Mouse (Mus musculus): ENCODE results near the gene Usp49. TPM values are rescaled to one million over a fixed set of nuclear protein-coding genes. Genes with fewer than 3 reads are reported as not detected.
"Not testable (repeated sequence)": the region's sequence is repeated elsewhere in the genome, so short reads cannot be mapped to it uniquely, and the experiment has no call there.

The Usp49 gene
- total and polyA plus RNA-seq, 3 experiments = 4.6 to 6.6 (median 4.8) TPM

GRCm38 (mm10) chr17:47648966-47649365 is 18.5 kb downstream of the Usp49 start:
- no peak for DNase-seq

GRCm38 (mm10) chr17:47651953-47652352 is 21.5 kb downstream of the Usp49 start:
- no peak for DNase-seq

GRCm38 (mm10) chr17:47654346-47654745 is 23.9 kb downstream of the Usp49 start:
- not testable (repeated sequence) for DNase-seq

GRCm38 (mm10) chr17:47655697-47656096 is 25.2 kb downstream of the Usp49 start:
- DNase-seq = no peak

DNA sequence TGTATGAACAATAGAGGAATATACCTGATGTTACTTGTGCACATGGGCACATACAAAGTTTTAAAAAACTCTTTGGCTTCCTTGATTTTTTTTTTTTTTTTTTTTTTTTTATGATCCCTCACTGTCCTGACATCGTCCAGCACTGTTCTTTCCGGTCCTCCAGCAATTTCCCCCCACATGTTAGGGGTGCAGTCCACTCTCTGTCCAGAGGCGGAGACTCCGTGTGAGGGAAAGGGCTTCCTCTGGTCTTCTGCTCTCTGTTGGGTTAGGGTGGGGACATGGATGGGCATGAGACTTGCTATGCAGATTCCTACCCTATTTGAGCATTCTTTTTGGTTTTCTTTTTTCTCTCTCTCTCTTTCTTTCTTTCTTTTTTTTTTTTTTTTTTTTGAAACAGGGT is 27.4 kb downstream of the Usp49 start:
- DNase-seq = no peak

GRCm38 (mm10) chr17:47658741-47659243 is 28.3 kb downstream of the Usp49 start:
- no peak for DNase-seq

GRCm38 (mm10) chr17:47663009-47663713 is 32.7 kb downstream of the Usp49 start:
- DNase-seq = no peak

GRCm38 (mm10) chr17:47664474-47664873 is 34.0 kb downstream of the Usp49 start:
- no peak for DNase-seq

DNA sequence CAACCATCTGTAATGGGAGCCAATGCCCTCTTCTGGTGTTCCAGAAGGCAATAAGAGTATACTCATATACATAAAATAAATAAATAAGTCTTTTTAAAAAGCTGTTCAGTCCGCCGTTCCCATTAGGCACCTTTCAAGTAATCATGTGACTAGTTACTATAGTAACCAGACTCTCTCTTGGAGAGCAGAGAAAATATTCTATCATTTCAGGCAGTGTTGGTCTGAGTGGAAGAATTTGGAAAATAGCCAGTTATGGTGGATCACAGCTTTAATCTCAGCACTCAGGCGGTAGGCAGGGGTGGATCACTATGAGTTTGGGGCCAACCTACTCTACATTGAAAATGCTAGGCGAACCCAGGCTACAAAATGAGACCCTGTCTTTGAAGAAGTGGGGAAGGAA is 38.7 kb downstream of the Usp49 start:
- DNase-seq = no peak

- no peak for DNase-seq
Observed at GRCm38 (mm10) chr17:47671988-47672310, 41.5 kb downstream of the Usp49 start.

DNA sequence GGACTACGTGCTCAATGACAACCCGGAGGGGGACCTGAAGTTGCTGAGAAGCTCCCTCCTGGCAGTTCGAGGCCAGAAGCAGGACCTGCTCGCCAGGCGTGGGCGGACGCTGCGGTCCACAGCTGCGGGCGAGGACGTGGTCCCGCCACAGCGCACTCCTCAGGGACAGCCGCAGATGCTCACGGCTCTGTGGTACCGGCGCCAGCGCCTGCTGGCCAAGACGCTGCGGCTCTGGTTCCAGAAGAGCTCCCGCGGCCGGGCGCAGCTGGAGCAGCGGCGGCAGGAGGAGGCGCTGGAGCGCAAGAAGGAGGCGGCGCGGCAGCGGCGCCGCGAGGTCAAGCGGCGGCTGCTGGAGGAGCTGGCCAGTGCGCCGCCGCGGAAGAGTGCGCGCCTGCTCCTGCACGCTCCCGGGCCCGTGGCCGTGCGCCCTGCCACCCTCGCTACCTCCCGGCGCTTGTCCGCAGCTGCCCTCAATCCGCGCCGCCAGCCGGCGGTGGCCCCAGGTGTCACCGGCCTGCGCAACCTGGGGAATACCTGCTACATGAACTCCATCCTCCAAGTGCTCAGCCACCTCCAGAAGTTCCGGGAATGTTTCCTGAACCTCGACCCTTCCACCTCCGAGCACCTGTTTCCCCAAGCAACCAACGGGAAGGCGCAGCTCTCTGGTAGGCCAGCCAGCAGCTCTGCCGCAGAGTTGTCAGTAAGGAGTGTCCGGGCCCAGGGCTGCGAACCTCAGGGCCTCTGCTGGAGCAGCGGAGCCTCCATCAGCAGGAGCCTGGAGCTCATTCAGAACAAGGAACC is 42.0 kb downstream of the Usp49 start:
- peak; percentile 85 for DNase-seq

- peak; percentile 64 for DNase-seq
Observed at GRCm38 (mm10) chr17:47676581-47676980, 46.1 kb downstream of the Usp49 start.

DNA sequence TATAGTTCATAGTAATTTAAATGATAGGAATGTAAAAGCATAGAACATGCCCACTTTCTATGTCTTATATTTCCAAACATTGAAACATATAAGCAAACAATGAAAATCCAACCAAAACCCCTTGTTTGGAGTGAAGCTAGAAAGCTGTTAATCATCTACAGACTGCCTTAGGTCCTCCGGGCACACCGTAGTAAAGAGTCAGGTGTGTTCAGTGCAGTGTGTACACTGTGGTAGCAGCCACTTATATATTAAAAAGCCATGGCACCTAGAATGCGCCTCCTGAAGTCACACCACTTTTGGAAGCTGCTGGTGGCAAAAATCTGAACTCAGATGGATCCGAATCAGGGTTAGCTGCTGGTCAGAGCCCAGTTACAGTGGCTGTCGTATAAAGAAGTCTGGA is 47.7 kb downstream of the Usp49 start:
- no peak for DNase-seq

DNA sequence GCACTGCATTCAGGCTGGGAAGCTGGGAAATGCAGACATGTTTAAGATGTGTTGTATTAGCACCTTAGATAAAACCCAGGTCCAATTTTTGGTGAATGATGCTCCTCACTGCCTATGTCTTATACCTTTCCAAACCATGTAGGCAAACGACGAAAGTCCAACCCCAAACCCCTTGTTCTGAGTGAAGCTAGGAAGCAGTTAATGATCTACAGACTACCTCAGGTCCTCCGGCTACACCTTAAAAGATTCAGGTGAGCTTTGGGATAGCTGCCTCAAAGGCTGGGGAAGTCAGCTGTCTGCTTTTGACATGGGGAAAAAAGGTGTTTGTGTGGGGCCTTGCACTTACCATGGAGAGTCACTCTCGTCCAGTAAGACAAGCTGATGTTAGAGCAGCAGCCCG is 48.2 kb downstream of the Usp49 start:
- DNase-seq = no peak

GRCm38 (mm10) chr17:47682836-47683235 is 52.3 kb downstream of the Usp49 start:
- DNase-seq = no peak

GRCm38 (mm10) chr17:47687409-47688343 is 57.2 kb downstream of the Usp49 start:
- peak; percentile 96 for DNase-seq

DNA sequence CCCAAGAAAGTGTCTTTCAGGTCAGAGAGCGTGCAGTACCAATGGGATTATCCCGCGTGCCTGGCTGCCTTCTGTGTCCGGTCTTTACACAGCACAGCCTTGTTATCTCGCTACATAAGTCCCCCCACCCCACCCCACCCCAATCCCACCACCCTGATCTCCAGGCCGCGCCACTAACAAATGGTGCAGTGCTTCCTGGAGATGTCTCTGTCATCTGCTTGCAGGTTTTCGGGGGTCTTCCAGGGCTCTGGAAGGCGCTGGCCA is 57.8 kb downstream of the Usp49 start, which contains the start of gene Tomm6:
TSS of gene Tomm6 (minus strand) at position 43 of the 264 bp plus-strand sequence.
- no peak for DNase-seq

DNA sequence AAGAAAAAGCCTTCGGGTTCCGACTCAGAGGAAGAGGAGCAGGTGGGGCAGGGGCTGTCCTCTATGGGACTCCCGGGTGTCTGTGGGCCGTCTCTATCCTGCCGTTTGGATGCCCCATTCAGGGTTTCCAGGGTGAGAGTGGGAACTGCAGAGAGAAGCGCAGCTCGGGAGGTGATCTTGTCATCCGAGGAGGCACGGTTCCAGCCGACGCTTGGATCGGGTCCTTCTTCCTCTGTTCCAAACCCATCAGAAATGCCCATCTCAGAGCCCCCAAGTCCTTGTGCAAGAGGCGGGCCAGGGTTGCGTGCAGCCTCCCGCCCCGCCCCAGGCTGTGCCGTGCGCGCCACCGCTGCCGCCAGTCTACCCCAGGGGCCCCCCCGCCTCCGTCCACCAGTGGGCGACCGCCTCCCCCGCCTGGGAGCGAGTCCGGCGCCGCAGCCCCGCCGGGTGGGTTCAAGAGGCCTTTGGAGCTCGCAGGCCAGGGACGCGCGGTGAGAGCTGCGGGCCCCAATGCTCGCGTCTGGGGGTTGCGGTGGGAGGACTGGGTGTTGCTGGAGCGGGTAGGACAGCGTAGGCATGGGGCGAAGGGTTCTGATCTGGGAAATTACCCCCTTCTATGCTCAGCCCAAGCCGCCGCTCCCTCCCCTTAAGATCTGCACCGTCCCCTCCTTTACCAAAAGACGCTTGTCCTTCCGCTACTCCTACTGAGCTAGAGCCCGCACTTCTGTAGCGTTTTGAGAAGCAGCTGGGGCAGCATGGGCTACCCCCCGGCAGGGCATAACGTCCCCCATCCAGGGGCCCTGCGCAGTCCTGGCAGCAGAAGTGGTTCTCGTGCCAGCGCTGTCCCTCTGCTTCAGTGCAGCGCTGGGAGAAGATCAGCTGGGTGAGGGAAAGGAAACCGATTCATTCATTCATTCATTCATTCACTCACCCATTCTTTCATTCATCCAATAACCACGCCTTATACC is 58.4 kb downstream of the Usp49 start, which contains the start of gene Frs3:
TSS of gene Frs3 (plus strand) at position 423 of the 968 bp plus-strand sequence.
- DNase-seq = peak; percentile 83

DNA sequence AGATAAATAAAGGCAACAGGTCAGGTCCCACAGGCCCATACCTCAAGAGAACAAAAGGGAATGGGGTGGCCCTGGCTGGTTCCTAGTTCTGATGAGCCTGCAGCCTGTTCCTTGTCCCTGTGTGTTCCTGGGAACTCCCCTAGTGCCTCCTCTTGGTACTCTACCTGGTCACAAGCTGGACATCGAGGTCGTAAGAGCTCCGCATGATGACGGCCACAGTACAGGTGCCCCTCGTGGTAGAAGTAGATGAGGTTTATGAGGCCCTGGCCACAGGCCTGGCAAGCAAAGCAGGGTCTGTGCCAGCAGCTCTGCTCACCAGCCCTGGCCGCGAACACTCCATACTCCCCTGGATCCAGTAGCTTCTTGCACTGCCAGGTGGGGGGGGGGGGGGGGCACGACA is 59.4 kb downstream of the Usp49 start:
- no peak for DNase-seq

GRCm38 (mm10) chr17:47691650-47692049 is 61.2 kb downstream of the Usp49 start:
- DNase-seq = no peak
